Mouse (Mus musculus) embryonic facial prominence, embryonic 12.5 days (tissue): ENCODE results near the gene Gpc1. TPM values are rescaled to one million over a fixed set of nuclear protein-coding genes. Genes with fewer than 3 reads are reported as not detected.

ENCODE experiments used
- microRNA counts: library from miRNA; unstranded; fragments of <30 nt; microRNA quantifications from one replicate; lab custom pipeline; 2017
- microRNA-seq: library from miRNA; unstranded; fragments of <30 nt; microRNA quantifications from one replicate; pipeline ENCODE4, GENCODE M21; 2017
- polyA plus RNA-seq: library from polyadenylated mRNA; unstranded; fragments of >200 nt; fragmentation: Nextera tagmentation; extraction: Ambion mirVana; gene quantifications from 2 replicates; pipeline ENCODE4 v1.2.1, GENCODE M21; 2016

The Gpc1 gene
- polyA plus RNA-seq, 1 experiment from 2014 or later, result 81.4 TPM

MicroRNAs encoded within 50 kb of the gene (microRNA counts, 519-probe panel; counts per million panel counts)
- 5,159 counts per million, percentile 87 among the panel's probes with 10 or more counts for microRNA mmu-miR-149 (lab: Ali Mortazavi, UCI)

Small RNAs within 50 kb of the gene (microRNA-seq; reads per million reads assigned to microRNA genes)
- gene Mir149, result 6,982 reads per million, percentile 91 among the genes with 10 or more reads in this experiment

Other genes with a start within 250 kb of the Gpc1 start
- not detected in 2 replicates for gene Olfr1412, start 245.9 kb upstream of the Gpc1 start, polyA plus RNA-seq
- not detected in 2 replicates for gene Olfr1411, start 237.2 kb upstream of the Gpc1 start, polyA plus RNA-seq
- gene Olfr1410, start 225.9 kb upstream of the Gpc1 start, polyA plus RNA-seq, result not detected in 2 replicates
- 0.13 TPM in 1 of 2 replicates, not detected in the other for gene Olfr12, start 213.9 kb upstream of the Gpc1 start, polyA plus RNA-seq
- 340 and 378 TPM in 2 replicates for gene Cops9, start 189.7 kb upstream of the Gpc1 start, polyA plus RNA-seq
- gene Otos, start 182.8 kb upstream of the Gpc1 start, polyA plus RNA-seq, result 0.17 TPM in 1 of 2 replicates, not detected in the other
- 0.55 TPM in 2 replicates for gene Ankmy1, start 71.3 kb downstream of the Gpc1 start, polyA plus RNA-seq
- 10.8 and 10.9 TPM in 2 replicates for gene Dusp28, start 75.3 kb downstream of the Gpc1 start, polyA plus RNA-seq
- gene Rnpepl1, start 79.1 kb downstream of the Gpc1 start, polyA plus RNA-seq, result 38.4 and 39.4 TPM in 2 replicates
- 42.7 and 44.7 TPM in 2 replicates for gene Capn10, start 102.7 kb downstream of the Gpc1 start, polyA plus RNA-seq
- 0.36 and 0.57 TPM in 2 replicates for gene Gpr35, start 119.2 kb downstream of the Gpc1 start, polyA plus RNA-seq
- gene Aqp12, start 174.7 kb downstream of the Gpc1 start, polyA plus RNA-seq, result not detected in 2 replicates